Mouse (Mus musculus): ENCODE data around the gene Cdhr4.
"Not testable (repeated sequence)": the region's sequence is repeated elsewhere in the genome, so short reads cannot be mapped to it uniquely, and the experiment has no call there.

Cdhr4 gene

DNA sequence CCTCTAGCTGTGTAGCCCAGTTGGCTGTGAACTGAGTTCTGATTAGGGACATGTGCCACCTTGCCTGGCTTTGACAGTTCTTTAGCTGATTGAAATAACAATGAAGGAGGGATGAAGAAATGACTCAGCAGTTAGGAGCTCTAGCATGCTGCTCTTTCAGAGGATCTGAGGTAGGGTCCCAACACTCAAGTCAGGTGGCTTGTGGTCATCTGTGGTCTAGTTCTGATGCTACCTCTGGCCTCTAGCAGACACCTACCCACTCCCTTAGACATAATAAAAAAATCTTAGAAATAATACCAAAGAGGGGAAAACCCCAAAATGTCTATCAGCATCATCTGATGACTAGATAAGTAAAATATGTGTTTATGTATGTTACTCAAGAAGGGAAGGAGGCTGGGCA, 18.1 kb downstream of the Cdhr4 start:
- peak; percentile 11 for DNase-seq (ENCODE audit: inconsistent ontology term)

DNA sequence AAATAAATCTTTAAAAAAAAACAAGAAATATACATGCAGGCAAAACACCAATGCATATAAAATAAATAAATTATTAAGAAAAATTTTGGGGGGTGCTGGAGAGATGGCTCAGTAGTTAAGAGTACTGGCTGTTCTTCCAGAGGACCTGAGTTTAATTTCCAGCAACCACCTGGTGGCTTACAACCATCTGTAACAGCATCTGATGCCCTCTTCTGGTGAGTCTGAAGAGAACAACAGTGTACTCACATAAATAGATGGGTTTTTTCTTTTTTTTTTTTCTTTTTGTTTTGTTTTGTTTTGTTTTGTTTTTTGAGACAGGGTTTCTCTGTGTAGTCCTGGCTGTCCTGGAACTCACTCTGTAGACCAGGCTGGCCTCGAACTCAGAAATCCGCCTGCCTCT, 21.3 kb downstream of the Cdhr4 start:
- not testable (repeated sequence) for DNase-seq (ENCODE audit: inconsistent ontology term)

DNA sequence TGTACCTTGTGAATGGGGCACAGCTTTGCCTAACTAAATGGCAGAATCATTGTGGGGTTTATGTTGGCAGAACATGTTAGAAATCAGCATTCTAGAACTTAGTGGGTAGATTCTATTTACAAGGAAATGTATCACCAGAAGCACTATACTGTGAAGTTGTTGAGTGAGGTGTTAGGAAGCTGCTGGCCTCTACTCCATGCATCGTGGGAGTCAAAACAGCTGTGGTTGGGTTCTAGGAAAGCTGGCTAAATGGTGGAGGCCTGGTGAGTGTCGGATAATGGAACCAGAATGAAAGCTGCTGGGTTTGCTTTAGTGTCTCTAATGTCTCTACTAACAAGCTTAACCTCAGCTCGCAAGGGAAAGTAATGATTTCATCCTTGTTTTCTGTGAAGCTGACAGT, 24.8 kb downstream of the Cdhr4 start:
- no peak for DNase-seq (ENCODE audit: inconsistent ontology term)

DNA sequence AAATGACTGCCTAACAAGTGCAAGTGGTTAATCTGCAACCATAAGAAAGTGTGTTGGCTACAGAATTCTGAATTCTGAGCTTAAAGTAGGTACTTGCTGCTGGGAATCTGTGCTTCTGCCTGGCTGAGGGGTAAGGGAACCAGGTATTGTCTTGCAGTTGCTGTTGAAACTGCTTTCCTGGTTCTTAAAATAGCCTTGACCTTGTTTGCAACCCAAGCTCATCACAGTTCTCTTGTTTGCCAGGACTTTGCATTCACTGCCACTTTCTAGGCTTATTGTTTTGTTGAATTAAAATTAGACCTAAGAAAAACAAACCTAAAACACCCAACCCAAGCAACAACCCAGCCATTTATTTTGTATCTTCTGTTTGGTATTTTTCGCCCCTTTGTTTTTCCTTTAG, 28.4 kb downstream of the Cdhr4 start:
- no peak for DNase-seq (ENCODE audit: inconsistent ontology term)

DNA sequence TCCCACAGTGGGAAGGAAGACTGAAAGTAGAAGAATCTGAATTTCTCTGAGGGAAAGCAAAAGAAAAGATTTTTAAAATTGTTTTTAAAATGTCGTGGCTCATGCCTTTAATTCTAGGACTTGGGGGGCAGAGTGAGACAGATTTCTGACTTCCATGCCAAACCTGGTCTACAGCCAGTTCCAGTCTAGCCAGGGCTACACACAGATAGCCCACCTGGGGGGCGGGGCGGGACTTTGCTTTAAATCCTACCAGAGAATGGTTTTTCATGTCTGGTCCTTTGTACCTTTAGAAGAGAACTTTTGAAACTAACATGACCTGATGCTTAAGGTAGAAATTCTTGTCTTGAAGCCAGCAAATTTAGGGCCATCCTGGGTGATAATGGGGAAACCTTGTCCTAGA, 30.9 kb downstream of the Cdhr4 start:
- DNase-seq (ENCODE audit: inconsistent ontology term), result no peak

DNA sequence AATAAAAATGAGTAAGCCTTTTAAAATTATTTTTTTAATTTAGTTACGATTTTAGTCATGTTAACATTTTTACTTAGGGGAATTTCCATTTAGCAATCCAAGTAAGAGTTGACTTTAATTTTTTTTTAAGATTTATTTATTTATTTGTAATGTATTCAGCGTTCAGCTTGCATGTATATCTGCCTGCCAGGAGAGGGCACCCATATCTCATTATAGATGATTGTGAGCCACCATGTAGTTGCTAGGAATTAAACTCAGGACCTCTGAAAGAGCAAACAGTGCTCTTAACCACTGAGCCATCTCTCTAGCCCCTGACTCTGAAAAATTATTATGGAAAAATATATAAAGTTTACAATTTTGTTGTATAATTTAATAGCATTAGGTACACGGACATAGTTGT, 34.3 kb downstream of the Cdhr4 start:
- no peak for DNase-seq (ENCODE audit: inconsistent ontology term)

DNA sequence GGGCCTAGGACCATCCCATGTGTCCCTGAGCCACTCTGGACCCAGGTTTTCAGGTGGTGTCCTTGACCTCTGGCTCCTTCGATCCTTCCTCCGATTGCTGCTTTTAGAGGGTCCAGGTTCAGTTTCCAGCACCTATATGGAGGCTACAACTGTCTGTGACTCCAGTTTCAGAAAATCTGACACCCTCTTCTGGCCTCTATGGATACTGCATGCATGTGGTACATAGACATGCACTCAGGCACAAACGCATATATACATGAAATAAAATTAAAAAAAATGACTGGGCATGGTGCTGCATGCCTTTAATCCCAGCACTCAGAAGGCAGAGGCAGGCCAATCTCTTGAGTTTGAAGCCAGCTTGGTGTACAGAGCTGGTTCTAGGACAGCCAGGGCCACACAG, 35.6 kb downstream of the Cdhr4 start:
- DNase-seq (ENCODE audit: inconsistent ontology term), result no peak

DNA sequence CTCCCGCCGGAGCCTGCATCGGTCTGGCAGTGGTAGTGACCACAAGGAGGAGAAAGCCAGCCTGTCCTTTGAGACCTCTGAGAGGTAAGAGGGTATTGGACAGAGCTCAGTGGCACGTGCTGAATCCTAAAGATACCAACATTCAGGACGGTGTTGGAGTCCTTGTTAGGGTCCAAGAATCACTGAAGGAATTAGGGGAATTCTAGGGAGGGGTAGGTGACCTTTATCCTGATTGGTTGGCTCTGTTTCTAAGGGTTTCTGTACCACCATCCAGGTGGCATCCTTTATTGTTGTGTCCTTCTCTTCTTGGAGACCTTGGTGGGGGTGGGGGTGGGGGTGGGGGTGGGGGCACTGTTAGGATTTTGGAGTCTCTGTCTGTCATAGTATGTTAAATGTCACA, 39.8 kb downstream of the Cdhr4 start:
- DNase-seq (ENCODE audit: inconsistent ontology term), result no peak

DNA sequence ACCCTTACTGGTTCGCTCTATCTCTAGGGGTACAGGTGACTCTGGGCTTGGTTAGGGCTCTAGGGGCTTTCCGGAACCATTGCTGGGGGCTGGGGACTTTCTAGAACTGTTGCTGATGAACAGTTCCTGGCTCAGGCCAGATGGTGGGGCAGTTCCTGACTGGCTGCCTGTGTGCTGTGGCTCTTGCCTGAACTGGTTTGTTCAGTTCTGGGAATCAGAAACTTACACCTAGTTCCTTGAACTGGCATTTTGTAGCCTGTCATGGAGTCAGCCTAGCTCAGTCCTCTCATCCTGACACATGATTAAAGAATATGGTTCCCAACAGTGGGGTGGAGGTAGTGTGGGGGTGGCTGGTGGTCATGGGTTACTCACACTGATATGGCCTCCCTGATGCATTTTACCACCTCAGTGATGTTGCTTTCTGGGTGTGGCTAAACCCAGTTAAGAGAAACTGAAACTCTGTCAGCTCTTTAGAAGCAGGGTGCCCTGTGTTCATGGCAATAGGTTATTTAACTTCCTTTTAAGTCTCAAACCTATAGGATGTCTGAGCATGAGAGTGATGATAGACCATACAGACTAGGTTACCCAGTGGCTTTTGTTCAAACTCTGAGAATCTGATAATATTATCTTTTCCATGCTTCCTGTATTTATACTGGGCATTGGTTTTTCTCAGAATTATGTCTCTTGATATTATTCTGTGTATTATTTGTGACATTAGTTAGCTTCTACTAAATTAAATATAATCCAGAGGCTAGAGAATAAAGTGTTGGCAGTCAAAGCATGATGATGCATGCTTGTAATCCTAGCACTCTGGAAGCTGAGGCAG, 43.2 kb downstream of the Cdhr4 start:
- DNase-seq (ENCODE audit: inconsistent ontology term), result no peak

DNA sequence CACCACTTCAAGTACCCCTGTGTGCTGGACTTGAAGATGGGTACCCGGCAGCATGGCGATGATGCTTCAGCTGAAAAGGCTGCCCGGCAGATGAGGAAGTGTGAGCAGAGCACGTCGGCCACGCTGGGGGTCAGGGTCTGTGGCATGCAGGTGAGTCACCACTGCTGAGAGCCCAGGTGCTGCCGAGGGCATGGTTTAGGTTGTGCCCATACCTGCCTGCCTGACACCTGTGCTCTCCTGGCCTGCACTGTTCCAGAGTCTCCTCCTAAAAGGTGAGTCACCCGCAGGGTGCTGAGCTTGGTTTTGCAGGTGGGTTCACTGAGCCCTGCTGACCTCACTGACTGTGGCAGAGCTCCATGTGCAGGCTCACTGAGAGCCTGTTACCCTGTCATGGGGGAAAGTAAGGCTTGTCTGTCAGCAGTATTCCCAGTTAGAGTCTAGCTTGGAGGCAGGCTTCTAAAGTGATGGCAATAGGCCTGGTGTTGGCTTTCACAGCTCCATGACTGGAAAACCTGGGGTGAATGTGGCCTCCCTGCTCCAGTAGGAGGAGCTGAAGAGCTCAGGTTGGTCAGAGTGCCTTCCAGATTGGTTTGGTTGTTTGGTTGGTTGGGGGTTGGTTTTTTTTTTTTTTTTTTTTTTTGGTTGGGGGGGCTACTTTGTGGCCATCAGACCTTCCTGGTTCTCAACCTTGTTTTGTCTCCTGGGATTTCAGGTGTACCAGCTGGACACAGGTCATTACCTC, 52.6 kb downstream of the Cdhr4 start:
- no peak for DNase-seq (ENCODE audit: inconsistent ontology term)

DNA sequence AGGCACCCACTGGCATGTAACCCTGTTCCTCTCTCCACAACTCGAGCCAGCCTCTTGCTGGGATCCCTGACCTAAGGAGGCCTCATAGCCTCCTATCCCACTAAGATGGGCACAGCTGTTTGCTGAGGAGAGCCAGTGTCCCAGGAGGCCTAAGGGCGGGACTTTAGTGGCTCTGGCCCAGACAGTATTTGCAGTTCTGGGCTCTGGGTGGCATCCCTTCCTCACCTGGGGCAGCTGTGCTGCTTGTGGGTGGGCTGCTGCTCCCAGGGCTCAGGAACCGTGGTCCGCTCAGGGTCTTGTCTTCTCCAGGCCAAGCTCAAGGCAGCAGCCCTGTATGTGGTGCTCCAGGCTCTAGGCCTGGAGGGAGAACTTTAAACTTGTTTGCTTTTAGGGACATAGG, 54.3 kb downstream of the Cdhr4 start:
- no peak for DNase-seq (ENCODE audit: inconsistent ontology term)

DNA sequence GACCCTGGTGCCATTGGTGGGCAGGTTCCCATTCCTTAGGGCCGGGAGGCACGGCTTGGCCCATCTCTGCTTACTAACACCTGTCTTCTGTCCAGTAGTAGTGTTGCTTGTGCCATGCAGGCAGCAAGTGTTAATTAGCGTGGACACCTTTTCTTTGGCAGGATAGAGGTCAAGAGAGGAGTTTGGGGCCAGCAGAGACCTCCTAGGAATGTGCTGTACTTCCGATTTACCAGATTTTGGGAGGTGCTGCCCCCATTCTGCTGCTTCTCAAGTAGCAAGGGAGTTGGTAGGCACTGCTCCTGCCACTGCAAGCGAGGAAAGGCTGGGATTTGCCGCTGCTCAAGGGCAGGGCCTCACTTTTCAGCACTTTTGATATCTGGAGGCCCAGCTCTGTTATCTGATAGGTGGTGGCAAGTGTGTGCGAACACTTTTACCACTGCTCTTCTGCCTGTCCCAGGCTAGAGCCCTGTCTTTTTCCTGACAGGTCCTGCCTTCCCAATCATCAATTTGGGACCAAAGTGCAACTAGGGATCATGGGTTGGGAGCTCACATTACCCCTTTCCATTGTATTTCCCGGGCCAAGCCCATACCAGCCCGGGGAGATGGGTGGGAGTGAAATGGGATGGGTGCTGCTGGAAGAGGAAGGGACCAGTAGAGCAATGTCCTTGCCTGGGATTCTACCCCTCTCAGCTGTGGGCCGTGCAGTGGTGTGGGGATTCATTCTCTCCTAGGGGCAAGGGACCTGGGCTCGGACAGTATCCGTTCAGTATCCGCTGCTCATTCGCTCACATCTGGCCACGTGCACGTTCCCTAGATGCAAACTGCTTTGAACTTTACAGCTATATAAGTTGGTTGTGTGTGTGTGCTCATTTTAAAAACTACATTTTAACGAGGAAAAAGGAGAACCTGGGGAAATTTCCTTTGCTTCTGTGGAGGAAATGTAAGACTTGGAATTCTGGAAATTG, 55.6 kb downstream of the Cdhr4 start:
- no peak for DNase-seq (ENCODE audit: inconsistent ontology term)

DNA sequence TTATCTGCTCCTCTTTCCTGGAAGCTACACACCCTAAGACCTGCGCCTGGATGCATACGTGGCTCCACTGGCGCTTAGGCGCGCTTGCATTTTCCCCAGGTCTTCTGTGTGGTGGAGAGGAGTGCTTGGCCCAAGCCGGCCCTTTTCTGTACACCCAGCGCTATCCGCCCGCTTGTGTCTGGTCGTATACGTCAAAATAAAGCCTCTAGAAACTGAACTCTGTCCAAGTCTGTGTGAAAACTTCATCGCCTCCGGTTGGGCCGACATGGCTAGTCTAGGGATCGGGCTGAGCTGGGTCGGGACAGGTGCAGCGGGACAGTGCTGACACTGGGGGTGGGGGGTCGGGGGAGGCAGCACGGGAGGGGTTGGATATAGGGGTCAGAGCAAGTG, 56.3 kb downstream of the Cdhr4 start:
- no peak for DNase-seq (ENCODE audit: inconsistent ontology term)

DNA sequence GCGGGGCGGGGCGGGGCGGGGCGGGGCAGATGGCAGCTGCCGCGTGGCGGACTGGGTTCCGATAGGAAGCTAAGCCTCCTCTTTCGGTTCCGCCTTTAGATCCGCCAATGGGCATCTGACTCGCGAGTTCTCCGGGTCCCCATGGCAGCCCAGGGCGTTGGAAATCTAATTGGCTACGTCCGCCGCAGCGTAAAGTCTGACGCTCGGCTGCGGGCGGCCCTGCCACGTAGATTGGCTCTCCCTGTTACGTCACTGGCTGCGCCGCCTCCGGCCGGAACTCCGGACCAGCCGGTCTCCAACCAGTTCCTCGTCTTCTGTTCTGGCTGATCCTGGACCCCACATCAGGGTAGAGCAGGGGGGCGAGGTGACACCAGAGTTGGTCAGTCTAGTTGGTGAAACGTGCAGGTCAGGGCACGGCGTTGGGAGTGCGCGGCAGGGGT, 56.7 kb downstream of the Cdhr4 start, which contains the start of gene Gmppb:
Gene Gmppb, plus strand, starts transcription at position 227 of the 440 bp plus-strand sequence.
- peak; percentile 99 for DNase-seq (ENCODE audit: inconsistent ontology term)
